Mouse (Mus musculus) neural tube, embryonic 14.5 days (tissue): ENCODE data around the gene Plekha4. TPM values are rescaled to one million over a fixed set of nuclear protein-coding genes. Genes with fewer than 3 reads are reported as not detected.
A peak's percentile ranks its signal among the peaks of the same experiment; 100 is the strongest.
"Not testable (repeated sequence)": the region's sequence is repeated elsewhere in the genome, so short reads cannot be mapped to it uniquely, and the experiment has no call there.

Experiments
- ATAC-seq: fragments of 200-750 bp; cut with Nextera tagmentation; 2 replicates; pipeline ENCODE4 v1.8.0; 2017; ENCODE audit warnings: low read depth, mild to moderate bottlenecking, moderate TSS enrichment, moderate library complexity
- H3K27ac ChIP-seq: fragments of 300-500 bp; sonication (generic); 2 replicates; pipeline ENCODE4 v1.5.1; 2014; ENCODE audit warnings: low read depth, mild to moderate bottlenecking, control low read depth, low read length, moderate library complexity, mixed read lengths
- H3K27me3 ChIP-seq: fragments of 300-500 bp; sonication (generic); 2 replicates; pipeline ENCODE4 v1.6.1; 2014; ENCODE audit warnings: low read length; ENCODE audit not compliant: control insufficient read depth, insufficient read depth
- H3K36me3 ChIP-seq: fragments of 300-500 bp; sonication (generic); 2 replicates; pipeline ENCODE4 v1.6.1; 2014; ENCODE audit warnings: low read length, mixed read lengths; ENCODE audit not compliant: control insufficient read depth, insufficient read depth
- H3K4me1 ChIP-seq: fragments of 300-500 bp; sonication (generic); 2 replicates; pipeline ENCODE4 v1.6.1; 2014; ENCODE audit warnings: low read length; ENCODE audit not compliant: control insufficient read depth, insufficient read depth
- H3K4me2 ChIP-seq: fragments of 300-500 bp; sonication (generic); 2 replicates; pipeline ENCODE4 v1.6.1; 2014; ENCODE audit warnings: mild to moderate bottlenecking, low read depth, low read length, control low read depth
- H3K4me3 ChIP-seq: fragments of 300-500 bp; sonication (generic); 2 replicates; pipeline ENCODE4 v1.5.1; 2014; ENCODE audit warnings: low read depth, low read length, control low read depth, mixed read lengths
- H3K9ac ChIP-seq: fragments of 300-500 bp; sonication (generic); replicated peaks from 2 replicates; pipeline ENCODE4 v1.6.1; 2014; ENCODE audit warnings: low read depth, mild to moderate bottlenecking, control low read depth, low read length, mixed read lengths
- H3K9me3 ChIP-seq: fragments of 300-500 bp; sonication (generic); 2 replicates; pipeline ENCODE4 v1.6.1; 2016; ENCODE audit warnings: low read length; ENCODE audit not compliant: control insufficient read depth
- WGBS: fragments of 180-500 bp; shearing (Covaris S2); extraction: QIAGEN DNeasy Blood & Tissue Kit; methylation state at CpG from one replicate; pipeline ENCODE4 v1.1.7; 2014; 5-methylcytosine and 5-hydroxymethylcytosine counted together
- polyA plus RNA-seq: library from polyadenylated mRNA; unstranded; fragments of >200 nt; fragmentation: Nextera tagmentation; extraction: Ambion mirVana; gene quantifications from 2 replicates; pipeline ENCODE4 v1.2.1, GENCODE M21; 2014

Gene Plekha4
- polyA plus RNA-seq, 1 experiment from 2014 or later, result 0.54 TPM

DNA sequence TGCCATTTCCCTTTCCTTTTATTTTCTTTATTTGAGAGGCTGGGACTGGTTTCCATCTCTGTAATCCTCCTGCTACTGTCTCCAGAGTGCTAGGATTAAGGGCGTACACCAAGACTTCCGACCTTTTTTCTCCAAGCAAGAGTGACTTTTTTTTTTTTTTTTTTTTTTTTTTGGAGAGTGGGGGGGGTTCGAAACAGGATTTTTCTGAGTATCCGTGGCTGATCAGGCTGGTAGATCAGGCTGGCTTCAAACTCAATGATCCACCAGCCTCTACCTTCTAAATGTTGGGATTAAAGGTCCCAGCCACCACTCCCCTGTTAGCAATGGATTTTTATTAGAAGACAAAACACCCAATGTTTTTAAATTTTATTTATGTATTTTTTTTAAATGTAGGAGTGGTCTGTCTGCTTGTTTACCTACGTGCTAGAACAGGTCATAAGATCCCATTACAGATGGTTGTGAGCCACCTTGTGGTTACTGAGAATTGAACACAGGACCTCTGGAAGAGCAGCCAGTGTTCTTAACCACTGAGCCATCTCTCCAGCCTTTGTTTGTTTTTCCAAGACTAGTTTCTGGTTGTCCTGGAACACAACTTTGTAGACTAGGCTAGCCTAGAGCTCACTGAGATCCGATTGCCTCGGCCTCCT lies 467 bp downstream of the Plekha4 start:
- Histone ChIP-seq H3K27me3 (no peaks in the 10 kb centered on the region), H3K9ac (peak overlapping the region; percentile 33; the same call in 1 of the 2 replicates), H3K4me3 (peak overlapping the region; percentile 64), H3K4me1 (peaks cover 10% of the 10 kb centered on the region; the same call in 1 of the 2 replicates), H3K4me2 (peak overlapping the region; percentile 88), H3K36me3 (no peaks in the 10 kb centered on the region), H3K9me3 (no peaks in the 10 kb centered on the region), H3K27ac (peak overlapping the region; percentile 70)
- WGBS, result 28% methylated on average over 7 of the region's 7 CpGs
- ATAC-seq, result no peak

DNA sequence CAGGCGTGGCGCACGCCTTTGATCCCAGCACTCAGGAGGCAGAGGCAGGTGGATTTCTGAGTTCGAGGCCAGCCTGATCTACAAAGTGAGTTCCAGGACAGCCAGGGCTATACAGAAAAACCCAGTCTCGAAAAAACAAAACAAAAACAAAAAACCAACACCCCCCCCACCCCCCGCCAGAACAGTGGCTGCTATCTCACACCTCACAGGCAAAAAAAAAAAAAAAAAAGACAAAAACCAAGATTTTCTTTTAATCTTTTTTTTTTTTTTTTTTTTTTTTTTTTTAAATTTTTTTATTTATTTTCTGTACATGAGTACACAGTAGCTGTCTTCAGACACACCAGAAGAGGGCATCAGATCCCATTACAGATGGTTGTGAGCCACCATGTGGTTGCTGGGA lies 1.0 kb downstream of the Plekha4 start:
- not testable (repeated sequence) for H3K9ac ChIP-seq, H3K4me3 ChIP-seq, ATAC-seq, H3K27ac ChIP-seq, H3K36me3 ChIP-seq, H3K4me1 ChIP-seq, H3K9me3 ChIP-seq, H3K27me3 ChIP-seq, H3K4me2 ChIP-seq
- WGBS, result 95% methylated on average over 6 of the region's 6 CpGs

DNA sequence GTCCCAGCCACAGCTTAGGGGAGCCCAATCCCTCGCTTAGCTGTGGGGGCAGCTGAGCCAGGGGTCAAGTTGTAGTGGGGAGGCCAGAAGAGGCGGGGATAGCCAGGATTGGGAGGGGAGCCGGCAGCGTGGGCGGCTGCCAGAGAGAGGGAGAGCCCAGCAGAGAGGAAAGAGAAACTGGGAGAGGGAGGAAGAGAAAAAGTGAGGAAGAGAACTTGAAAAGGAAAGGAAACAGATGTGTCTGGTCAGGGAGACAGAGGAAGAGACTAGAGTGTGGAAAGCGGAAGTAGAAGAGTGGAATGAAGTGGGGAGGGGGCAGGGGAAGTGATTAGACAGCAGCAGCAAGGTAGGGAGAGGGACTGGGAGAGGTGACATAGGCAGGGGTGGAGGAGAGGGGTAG lies 3.3 kb downstream of the Plekha4 start:
- 22% methylated on average over 6 of the region's 6 CpGs for WGBS
- Histone ChIP-seq H3K9ac (no peak overlapping the region), H3K4me2 (no peak overlapping the region)

DNA sequence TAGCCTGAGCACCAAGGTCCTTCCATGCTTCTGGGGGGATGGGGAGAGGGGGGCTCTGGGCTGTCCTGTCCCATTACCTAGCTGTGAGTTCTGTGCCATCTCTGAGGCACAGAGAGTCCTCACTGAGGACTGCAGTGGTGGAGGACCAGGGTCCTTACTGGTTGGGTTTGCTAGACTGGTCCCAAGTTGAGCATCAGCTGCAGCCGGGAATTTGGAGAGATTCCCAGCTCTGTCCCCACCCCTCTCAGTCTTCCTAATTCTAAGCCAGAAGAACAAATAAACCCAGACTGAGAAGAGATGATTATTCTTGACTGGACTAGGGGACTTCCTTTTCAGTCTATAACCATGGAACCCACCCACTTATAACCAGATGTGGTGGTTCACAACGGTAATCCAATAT lies 4.5 kb downstream of the Plekha4 start:
- no peak; the same call in 1 of the 2 replicates for ATAC-seq
- Histone ChIP-seq H3K4me3 (no peak overlapping the region), H3K4me2 (no peak overlapping the region), H3K27ac (no peak overlapping the region), H3K9ac (no peak overlapping the region), H3K36me3 (no peaks in the 10 kb centered on the region), H3K4me1 (peaks cover under 1% of the 10 kb centered on the region; the same call in 1 of the 2 replicates), H3K27me3 (no peaks in the 10 kb centered on the region; the same call in 1 of the 2 replicates), H3K9me3 (no peaks in the 10 kb centered on the region)
- 70% methylated on average over 2 of the region's 2 CpGs for WGBS

More for the DNA sequence above, 3.3 kb downstream of the Plekha4 start:
- ATAC-seq, result no peak
- H3K36me3 ChIP-seq, result no peaks in the 10 kb centered on the region
- no peaks in the 10 kb centered on the region for H3K9me3 ChIP-seq
- no peaks in the 10 kb centered on the region; the same call in 1 of the 2 replicates for H3K27me3 ChIP-seq
- peaks cover 10% of the 10 kb centered on the region; the same call in 1 of the 2 replicates for H3K4me1 ChIP-seq
- H3K27ac ChIP-seq, result no peak overlapping the region
- no peak overlapping the region for H3K4me3 ChIP-seq

DNA sequence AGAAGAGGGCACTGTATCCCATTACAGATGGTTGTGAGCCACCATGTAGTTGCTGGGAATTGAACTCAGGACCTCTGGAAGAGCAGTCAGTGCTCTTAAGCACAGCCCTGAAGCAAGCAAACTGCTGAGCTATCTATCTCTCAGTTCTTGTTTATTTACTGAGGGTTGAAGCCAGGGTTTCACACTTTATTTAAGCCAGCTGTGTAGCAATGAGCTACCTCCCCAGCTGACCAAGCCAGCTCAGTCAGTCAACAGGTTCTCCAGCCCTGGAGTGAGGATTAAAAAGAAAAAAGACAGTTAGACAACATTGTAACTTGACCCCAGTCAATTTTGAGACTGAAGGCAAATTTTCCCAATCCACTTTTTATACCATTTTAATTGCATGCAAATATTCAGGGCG lies 9.5 kb downstream of the Plekha4 start:
- Histone ChIP-seq H3K27me3 (no peaks in the 10 kb centered on the region; the same call in 1 of the 2 replicates), H3K9me3 (no peaks in the 10 kb centered on the region), H3K4me1 (0 out of 2 replicates have a peak, but pooled peaks cover 4% of the 10 kb centered on the region), H3K36me3 (no peaks in the 10 kb centered on the region), H3K4me2 (no peak overlapping the region), H3K27ac (no peak overlapping the region), H3K9ac (no peak overlapping the region), H3K4me3 (no peak overlapping the region)
- 74% methylated on average over 1 of the region's 1 CpGs for WGBS
- ATAC-seq, result no peak

DNA sequence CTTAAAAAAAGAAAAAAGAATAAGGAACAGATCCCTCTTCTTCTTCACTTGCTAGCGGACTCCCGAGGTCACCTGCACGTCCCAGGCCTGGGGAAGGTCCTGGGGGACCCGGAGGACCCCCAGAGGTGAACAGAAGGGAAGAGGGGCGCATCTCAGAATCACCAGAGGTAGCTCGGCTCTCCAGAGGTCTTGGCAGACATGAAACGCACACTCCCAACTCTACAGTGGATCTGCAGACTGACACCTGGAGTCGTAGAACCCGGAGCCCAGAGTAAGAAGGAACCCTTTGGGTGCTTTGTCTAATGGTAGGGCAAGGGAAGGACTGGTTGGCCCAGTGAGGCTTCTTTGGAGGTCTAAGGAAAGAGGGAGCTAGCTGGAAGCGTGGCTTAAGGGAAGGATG lies 11.5 kb downstream of the Plekha4 start:
- H3K9me3 ChIP-seq, result no peaks in the 10 kb centered on the region
- 84% methylated on average over 10 of the region's 10 CpGs for WGBS
- H3K4me2 ChIP-seq, result peak overlapping the region; percentile 58
- H3K9ac ChIP-seq, result peak overlapping the region; percentile 46
- no peak; the same call in 1 of the 2 replicates for ATAC-seq
- peak overlapping the region; percentile 45 for H3K4me3 ChIP-seq
- H3K27ac ChIP-seq, result no peak overlapping the region
- no peaks in the 10 kb centered on the region for H3K27me3 ChIP-seq
- no peaks in the 10 kb centered on the region for H3K36me3 ChIP-seq
- 0 out of 2 replicates have a peak, but pooled peaks cover 4% of the 10 kb centered on the region for H3K4me1 ChIP-seq

DNA sequence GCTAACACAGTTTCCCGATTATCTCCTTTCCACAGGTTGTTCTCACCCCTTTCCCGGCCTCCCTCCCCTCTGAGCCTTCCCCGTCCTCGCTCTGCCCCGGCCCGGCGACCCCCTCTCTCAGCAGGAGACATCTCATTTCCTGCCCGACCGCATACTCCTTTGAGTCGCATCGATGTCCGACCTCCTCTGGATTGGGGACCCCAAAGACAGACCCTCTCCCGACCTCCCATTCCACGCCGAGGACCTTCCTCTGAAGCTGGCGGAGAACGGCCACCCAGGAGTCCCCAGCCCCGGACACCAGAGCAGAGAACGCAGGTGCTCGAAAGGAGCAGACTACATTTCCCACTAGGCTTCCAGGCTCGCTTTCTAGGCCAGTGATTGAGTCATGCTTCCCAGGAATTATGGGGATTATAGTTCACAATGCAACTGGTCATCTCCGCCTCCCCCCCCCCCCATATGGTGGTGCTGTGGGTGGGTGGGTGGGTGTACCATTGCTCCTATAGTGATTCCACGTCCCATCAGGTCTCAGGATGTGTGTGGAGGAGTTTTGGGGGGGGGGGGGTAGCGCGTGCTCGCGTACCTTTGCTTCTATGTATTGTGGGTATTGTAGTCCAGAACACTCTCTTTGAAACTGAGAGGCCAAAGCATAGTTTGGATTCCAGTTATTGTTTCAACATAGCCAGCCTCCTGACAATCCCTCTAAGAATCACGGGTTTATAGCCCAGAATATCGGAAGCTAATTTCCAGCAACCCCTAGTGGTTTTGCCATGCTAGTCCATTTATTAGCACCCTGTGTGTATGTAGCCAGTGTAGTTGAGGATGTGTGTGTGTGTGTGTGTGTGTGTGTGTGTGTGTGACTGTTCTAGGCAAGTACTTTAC lies 12.3 kb downstream of the Plekha4 start:
- Histone ChIP-seq H3K27ac (no peak overlapping the region), H3K36me3 (no peaks in the 10 kb centered on the region), H3K4me1 (0 out of 2 replicates have a peak, but pooled peaks cover 4% of the 10 kb centered on the region), H3K4me2 (peak overlapping the region; percentile 58), H3K4me3 (peak overlapping the region; percentile 45), H3K27me3 (no peaks in the 10 kb centered on the region), H3K9me3 (no peaks in the 10 kb centered on the region), H3K9ac (peak overlapping the region; percentile 46)
- WGBS, result 4% methylated on average over 29 of the region's 29 CpGs
- peak; percentile 89 for ATAC-seq

DNA sequence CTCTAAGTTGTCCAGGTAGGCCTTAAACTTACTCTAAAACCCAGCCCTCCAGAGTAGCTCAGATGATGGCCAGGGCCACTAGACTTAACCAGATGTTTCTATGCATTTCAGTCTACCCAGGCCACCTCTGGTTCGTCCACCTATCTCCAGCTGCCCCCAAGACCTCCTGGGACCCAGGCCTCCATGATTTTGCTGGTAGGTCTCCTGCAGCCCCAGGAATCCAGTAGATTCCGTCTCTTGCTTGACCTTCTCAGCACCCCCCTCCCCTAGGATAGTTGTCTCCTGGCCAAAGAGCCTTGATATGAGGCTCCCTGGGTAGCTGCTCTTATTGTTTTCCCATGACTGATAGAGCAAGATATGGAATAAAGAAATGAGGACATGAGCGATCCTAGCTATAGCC lies 13.0 kb downstream of the Plekha4 start:
- Histone ChIP-seq H3K4me1 (0 out of 2 replicates have a peak, but pooled peaks cover 4% of the 10 kb centered on the region), H3K27ac (no peak overlapping the region), H3K27me3 (no peaks in the 10 kb centered on the region), H3K4me2 (no peak overlapping the region), H3K36me3 (no peaks in the 10 kb centered on the region), H3K9ac (no peak overlapping the region), H3K4me3 (no peak overlapping the region), H3K9me3 (no peaks in the 10 kb centered on the region)
- 73% methylated on average over 3 of the region's 3 CpGs for WGBS
- ATAC-seq, result no peak

DNA sequence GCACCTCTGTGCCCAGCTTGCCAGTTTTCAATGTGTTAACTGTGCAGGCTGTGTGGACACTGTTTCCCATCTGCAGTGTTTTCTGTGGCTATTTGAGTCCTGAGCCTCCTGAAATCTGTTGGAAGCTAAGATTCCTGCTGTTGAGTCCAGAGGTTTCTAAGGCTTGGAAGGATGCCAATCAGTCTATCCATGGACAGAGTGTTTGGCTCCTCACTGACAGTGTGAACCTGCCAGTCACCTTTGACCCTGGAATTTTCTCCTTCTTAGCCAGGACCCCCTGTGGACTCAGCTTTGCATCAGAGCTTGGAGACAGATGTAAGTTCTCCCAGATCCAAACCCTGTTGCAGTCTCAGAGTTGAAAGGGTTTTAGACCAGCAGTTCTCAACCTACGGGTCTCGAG lies 14.1 kb downstream of the Plekha4 start:
- H3K4me3 ChIP-seq, result no peak overlapping the region
- no peaks in the 10 kb centered on the region for H3K27me3 ChIP-seq
- H3K36me3 ChIP-seq, result no peaks in the 10 kb centered on the region
- 0 out of 2 replicates have a peak, but pooled peaks cover 4% of the 10 kb centered on the region for H3K4me1 ChIP-seq
- WGBS, result 79% methylated on average over 2 of the region's 2 CpGs
- no peaks in the 10 kb centered on the region for H3K9me3 ChIP-seq
- no peak overlapping the region for H3K4me2 ChIP-seq
- H3K27ac ChIP-seq, result no peak overlapping the region
- no peak for ATAC-seq
- H3K9ac ChIP-seq, result no peak overlapping the region
